Mouse (Mus musculus) neural tube, embryonic 15.5 days (tissue): ENCODE results near the gene Atp8a1. TPM values are rescaled to one million over a fixed set of nuclear protein-coding genes. Genes with fewer than 3 reads are reported as not detected.

Experiments used
- ATAC-seq: fragments of 200-750 bp; cut with Nextera tagmentation; 2 replicates; pipeline ENCODE4 v1.8.0; 2017; ENCODE audit warnings: mild to moderate bottlenecking, moderate TSS enrichment, moderate library complexity; ENCODE audit not compliant: low FRiP score
- H3K27ac ChIP-seq: fragments of 300-500 bp; sonication (generic); replicated peaks from 2 replicates; pipeline ENCODE4 v1.5.1; 2015; ENCODE audit warnings: mild to moderate bottlenecking, inconsistent platforms
- H3K27me3 ChIP-seq: fragments of 300-500 bp; sonication (generic); replicated peaks from 2 replicates; pipeline ENCODE4 v1.6.1; 2015; ENCODE audit warnings: inconsistent platforms
- H3K36me3 ChIP-seq: fragments of 300-500 bp; sonication (generic); 2 replicates; pipeline ENCODE4 v1.6.1; 2015; ENCODE audit warnings: inconsistent platforms
- H3K4me1 ChIP-seq: fragments of 300-500 bp; sonication (generic); 2 replicates; pipeline ENCODE4 v1.6.1; 2015; ENCODE audit warnings: inconsistent platforms
- H3K4me2 ChIP-seq: fragments of 300-500 bp; sonication (generic); 2 replicates; pipeline ENCODE4 v1.6.1; 2015; ENCODE audit warnings: inconsistent platforms, mild to moderate bottlenecking, moderate library complexity
- H3K4me3 ChIP-seq: fragments of 300-500 bp; sonication (generic); replicated peaks from 2 replicates; pipeline ENCODE4 v1.5.1; 2015; ENCODE audit warnings: mild to moderate bottlenecking, inconsistent platforms
- H3K9ac ChIP-seq: fragments of 300-500 bp; sonication (generic); replicated peaks from 2 replicates; pipeline ENCODE4 v1.6.1; 2015; ENCODE audit warnings: mild to moderate bottlenecking, inconsistent platforms
- H3K9me3 ChIP-seq: fragments of 300-500 bp; sonication (generic); replicated peaks from 2 replicates; pipeline ENCODE4 v1.6.1; 2016; ENCODE audit warnings: inconsistent platforms
- WGBS: fragments of 180-500 bp; shearing (Covaris S2); methylation state at CpG from one replicate; pipeline ENCODE4 v1.1.7; 2015; ENCODE audit warnings: mixed read lengths; 5-methylcytosine and 5-hydroxymethylcytosine counted together
- polyA plus RNA-seq: library from polyadenylated mRNA; unstranded; fragments of >200 nt; fragmentation: Nextera tagmentation; extraction: Ambion mirVana; gene quantifications from 2 replicates; pipeline ENCODE4 v1.2.1, GENCODE M21; 2015

The Atp8a1 gene
- polyA plus RNA-seq, 1 experiment from 2014 or later, result 56.5 TPM

- no peak overlapping the region for H3K27ac ChIP-seq
- WGBS, result 38% methylated on average over 6 of the region's 6 CpGs
- no peak overlapping the region for H3K9ac ChIP-seq
- H3K27me3 ChIP-seq, result no peaks in the 10 kb centered on the region
- H3K36me3 ChIP-seq, result peaks cover 35% of the 10 kb centered on the region
- no peak overlapping the region for H3K4me2 ChIP-seq
- no peaks in the 10 kb centered on the region for H3K9me3 ChIP-seq
- H3K4me1 ChIP-seq, result no peaks in the 10 kb centered on the region
- H3K4me3 ChIP-seq, result no peak overlapping the region
- ATAC-seq, result no peak
Observed at GRCm38 (mm10) chr5:67662715-67663114, 184.5 kb downstream of the Atp8a1 start.

GRCm38 (mm10) chr5:67659864-67660263, 187.4 kb downstream of the Atp8a1 start:
- ATAC-seq, result no peak
- Histone ChIP-seq H3K36me3 (peaks cover 14% of the 10 kb centered on the region), H3K4me1 (peaks cover 13% of the 10 kb centered on the region), H3K9me3 (no peaks in the 10 kb centered on the region), H3K4me3 (no peak overlapping the region), H3K27ac (no peak overlapping the region), H3K4me2 (no peak overlapping the region), H3K27me3 (no peaks in the 10 kb centered on the region), H3K9ac (no peak overlapping the region)
- 88% methylated on average over 9 of the region's 9 CpGs for WGBS

- 15% methylated on average over 13 of the region's 13 CpGs for WGBS
- no peak overlapping the region for H3K4me2 ChIP-seq
Observed at GRCm38 (mm10) chr5:67656821-67657259, 190.4 kb downstream of the Atp8a1 start.

GRCm38 (mm10) chr5:67655696-67656519, 191.3 kb downstream of the Atp8a1 start:
- H3K27me3 ChIP-seq, result no peaks in the 10 kb centered on the region
- peak; percentile 9; the same call in 1 of the 2 replicates for ATAC-seq
- WGBS, result 29% methylated on average over 14 of the region's 14 CpGs
- no peaks in the 10 kb centered on the region for H3K9me3 ChIP-seq
- peaks cover 13% of the 10 kb centered on the region for H3K36me3 ChIP-seq
- H3K9ac ChIP-seq, result no peak overlapping the region
- H3K27ac ChIP-seq, result peak overlapping the region; percentile 41; the same call in 1 of the 2 replicates
- H3K4me3 ChIP-seq, result no peak overlapping the region
- H3K4me1 ChIP-seq, result peaks cover 13% of the 10 kb centered on the region
- H3K4me2 ChIP-seq, result no peak overlapping the region

More at GRCm38 (mm10) chr5:67656821-67657259, 190.4 kb downstream of the Atp8a1 start:
- H3K4me3 ChIP-seq, result no peak overlapping the region
- H3K4me1 ChIP-seq, result peaks cover 13% of the 10 kb centered on the region
- 0 out of 2 replicates have a peak, but pooled peaks have one; percentile 18 for ATAC-seq
- H3K27ac ChIP-seq, result no peak overlapping the region
- no peak overlapping the region for H3K9ac ChIP-seq
- peaks cover 13% of the 10 kb centered on the region for H3K36me3 ChIP-seq
- no peaks in the 10 kb centered on the region for H3K27me3 ChIP-seq
- H3K9me3 ChIP-seq, result no peaks in the 10 kb centered on the region

GRCm38 (mm10) chr5:67654572-67654971, 192.7 kb downstream of the Atp8a1 start:
- 72% methylated on average over 5 of the region's 5 CpGs for WGBS
- Histone ChIP-seq H3K4me3 (no peak overlapping the region), H3K9ac (no peak overlapping the region), H3K4me2 (no peak overlapping the region), H3K4me1 (peaks cover 13% of the 10 kb centered on the region), H3K27ac (no peak overlapping the region), H3K9me3 (no peaks in the 10 kb centered on the region), H3K27me3 (no peaks in the 10 kb centered on the region), H3K36me3 (peaks cover 15% of the 10 kb centered on the region)
- ATAC-seq, result no peak

GRCm38 (mm10) chr5:67653543-67653942, 193.7 kb downstream of the Atp8a1 start:
- ATAC-seq, result no peak
- Histone ChIP-seq H3K36me3 (peaks cover 14% of the 10 kb centered on the region), H3K4me1 (peaks cover 13% of the 10 kb centered on the region), H3K27me3 (no peaks in the 10 kb centered on the region), H3K9me3 (no peaks in the 10 kb centered on the region), H3K4me2 (no peak overlapping the region), H3K4me3 (no peak overlapping the region), H3K9ac (no peak overlapping the region), H3K27ac (no peak overlapping the region)
- 97% methylated on average over 3 of the region's 3 CpGs for WGBS

GRCm38 (mm10) chr5:67652468-67652867, 194.8 kb downstream of the Atp8a1 start:
- Histone ChIP-seq H3K27ac (no peak overlapping the region), H3K9me3 (no peaks in the 10 kb centered on the region), H3K4me1 (peaks cover 13% of the 10 kb centered on the region), H3K4me2 (no peak overlapping the region), H3K9ac (no peak overlapping the region), H3K27me3 (no peaks in the 10 kb centered on the region), H3K4me3 (no peak overlapping the region), H3K36me3 (peaks cover 23% of the 10 kb centered on the region)
- 94% methylated on average over 4 of the region's 4 CpGs for WGBS
- no peak for ATAC-seq

GRCm38 (mm10) chr5:67650021-67650420, 197.2 kb downstream of the Atp8a1 start:
- Histone ChIP-seq H3K27me3 (no peaks in the 10 kb centered on the region), H3K27ac (no peak overlapping the region), H3K4me3 (no peak overlapping the region), H3K9ac (no peak overlapping the region), H3K9me3 (no peaks in the 10 kb centered on the region), H3K4me1 (no peaks in the 10 kb centered on the region), H3K36me3 (peaks cover 35% of the 10 kb centered on the region), H3K4me2 (no peak overlapping the region)
- no peak for ATAC-seq
- 86% methylated on average over 5 of the region's 5 CpGs for WGBS

GRCm38 (mm10) chr5:67649156-67649555, 198.1 kb downstream of the Atp8a1 start:
- Histone ChIP-seq H3K36me3 (peaks cover 41% of the 10 kb centered on the region), H3K4me2 (no peak overlapping the region), H3K4me3 (no peak overlapping the region), H3K9ac (no peak overlapping the region), H3K9me3 (no peaks in the 10 kb centered on the region), H3K27me3 (no peaks in the 10 kb centered on the region), H3K27ac (no peak overlapping the region), H3K4me1 (no peaks in the 10 kb centered on the region)
- 92% methylated on average over 4 of the region's 4 CpGs for WGBS
- ATAC-seq, result no peak

GRCm38 (mm10) chr5:67647568-67647967, 199.7 kb downstream of the Atp8a1 start:
- H3K27ac ChIP-seq, result no peak overlapping the region
- no peak overlapping the region for H3K4me2 ChIP-seq
- H3K4me1 ChIP-seq, result no peaks in the 10 kb centered on the region
- no peaks in the 10 kb centered on the region for H3K9me3 ChIP-seq
- no peak overlapping the region for H3K9ac ChIP-seq
- no peaks in the 10 kb centered on the region for H3K27me3 ChIP-seq
- ATAC-seq, result no peak
- H3K36me3 ChIP-seq, result peaks cover 44% of the 10 kb centered on the region
- no peak overlapping the region for H3K4me3 ChIP-seq
- 79% methylated on average over 21 of the region's 21 CpGs for WGBS

GRCm38 (mm10) chr5:67646756-67647529, 200.3 kb downstream of the Atp8a1 start:
- Histone ChIP-seq H3K27me3 (no peaks in the 10 kb centered on the region), H3K4me3 (no peak overlapping the region), H3K4me2 (no peak overlapping the region), H3K27ac (no peak overlapping the region), H3K36me3 (peaks cover 44% of the 10 kb centered on the region), H3K4me1 (peaks cover 4% of the 10 kb centered on the region; the same call in 1 of the 2 replicates), H3K9me3 (no peaks in the 10 kb centered on the region), H3K9ac (no peak overlapping the region)
- ATAC-seq, result no peak
- WGBS, result 87% methylated on average over 20 of the region's 20 CpGs
